Mouse (Mus musculus) heart, adult 18-20 months (tissue): ENCODE measurements at regions not wholly inside any gene's neighbourhood (a gene's known extent, or its start where the extent isn't known, plus 50 kb on each side); places are given as distances from the start of the nearest gene placed in this dataset.

Experiments
- DNase-seq, 2 experiments: peaks; one replicate each; pipeline ENCODE4 v3.0.0; 2021 to 2022; ENCODE audit warnings: mixed read lengths in 1 of 2

DNA sequence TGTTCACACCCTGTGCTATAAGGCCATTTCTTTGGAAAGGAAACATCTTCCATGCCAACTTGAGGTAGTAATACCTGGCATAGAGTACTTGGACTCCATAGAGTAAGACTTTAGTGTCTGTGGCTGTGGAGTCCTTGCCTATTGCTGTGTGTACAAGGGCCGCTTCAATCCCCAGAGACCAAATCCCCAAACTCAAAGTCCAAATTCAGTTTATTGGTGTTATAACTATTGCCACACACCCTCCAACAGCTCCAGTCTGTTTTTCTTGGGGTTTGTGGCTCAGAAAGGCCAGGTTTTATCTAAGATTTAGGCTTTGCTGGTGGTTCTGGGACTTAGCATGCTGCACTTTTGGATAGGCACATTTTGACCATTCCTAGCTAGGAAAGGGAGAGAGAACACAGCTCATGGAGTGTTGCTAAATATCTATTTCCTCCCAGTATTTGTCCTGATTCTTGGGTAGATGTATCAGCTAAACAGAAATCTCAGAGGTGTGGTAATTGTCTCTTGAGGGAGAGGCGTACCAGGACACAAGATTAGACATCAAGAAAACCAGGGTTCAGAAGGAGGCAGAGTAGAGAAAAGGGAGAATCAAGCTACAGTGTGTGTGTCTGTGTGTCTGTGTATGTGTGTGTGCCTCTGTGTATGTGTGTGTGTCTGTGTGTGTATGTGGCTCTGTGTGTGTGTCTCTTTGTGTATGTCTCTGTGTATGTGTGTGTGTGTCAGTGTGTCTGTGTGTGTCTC is 65.3 kb upstream of the Parp11 start:
- no peak for DNase-seq

- no peak for DNase-seq
Measured at GRCm38 (mm10) chr6:127391258-127392011, 55.2 kb upstream of the Parp11 start.

- no peak for DNase-seq
Measured at GRCm38 (mm10) chr6:127392012-127392798, 54.4 kb upstream of the Parp11 start.

GRCm38 (mm10) chr6:127392799-127393172 is 53.9 kb upstream of the Parp11 start:
- DNase-seq: no peak

DNA sequence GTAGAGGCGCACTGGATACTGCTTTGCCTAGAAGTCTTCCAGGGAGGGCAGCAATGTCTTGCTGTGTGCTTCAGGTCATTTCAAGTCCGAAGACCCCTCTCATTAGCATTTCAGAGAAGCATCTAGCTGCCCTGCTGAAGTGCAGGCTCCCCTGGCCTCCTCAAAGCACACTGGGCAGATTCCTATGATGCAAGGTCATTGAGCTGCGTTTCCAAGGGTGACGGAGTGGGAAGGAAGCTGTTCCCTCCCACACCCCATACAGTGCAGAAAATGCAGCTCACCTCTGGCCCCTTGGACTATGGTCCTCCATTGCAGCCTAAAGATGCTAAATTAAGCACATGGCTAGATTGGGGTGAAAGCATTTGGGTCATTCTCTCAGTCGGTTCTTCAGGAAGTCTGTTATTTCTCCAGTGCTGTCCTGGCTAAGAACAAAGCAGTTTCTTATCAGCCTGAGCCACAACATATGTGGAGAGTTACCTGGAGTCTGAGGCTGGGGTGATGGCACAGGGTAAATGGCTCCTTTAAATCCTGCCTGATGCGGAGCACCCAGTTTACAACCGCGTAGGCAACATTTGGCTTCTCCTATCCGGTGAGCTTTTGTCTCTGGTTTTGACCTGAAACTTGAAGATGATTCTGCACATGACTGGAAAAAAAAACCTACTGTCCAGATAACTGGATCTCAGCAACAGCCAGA is 52.6 kb upstream of the Parp11 start:
- no peak for DNase-seq
